Mouse (Mus musculus): ENCODE measurements at regions not wholly inside any gene's neighbourhood (a gene's known extent, or its start where the extent isn't known, plus 50 kb on each side); places are given as distances from the start of the nearest gene placed in this dataset.
"Not testable (repeated sequence)": the region's sequence is repeated elsewhere in the genome, so short reads cannot be mapped to it uniquely, and the experiment has no call there.

- Histone ChIP-seq H3K27me3 (ENCODE audit: control insufficient read depth, insufficient read depth, low read length) (no peaks in the 10 kb centered on the region), H3K27ac (ENCODE audit: control insufficient read depth, insufficient read depth, low read length) (no peak overlapping the region), H3K4me3 (ENCODE audit: control insufficient read depth, insufficient read depth, low read length) (no peak overlapping the region), H3K4me1 (replicated peaks; ENCODE audit: control insufficient read depth, insufficient read depth, low read length) (no peaks in the 10 kb centered on the region), H3K36me3 (ENCODE audit: control insufficient read depth, insufficient read depth, low read length) (no peaks in the 10 kb centered on the region)
- TF ChIP-seq POLR2A (IDR thresholded peaks at IDR 0.05; ENCODE audit: control insufficient read depth, extremely low read depth, insufficient read depth, low read length, poor library complexity) = no peak
- no peak for TF ChIP-seq CTCF (IDR thresholded peaks at IDR 0.05; ENCODE audit: borderline replicate concordance, control insufficient read depth, extremely low read depth, insufficient read depth, low read length, poor library complexity)
- 94% methylated on average over 2 of the region's 2 CpGs for WGBS
- no peak for DNase-seq
Observed at GRCm38 (mm10) chr8:40071131-40071530, 603.7 kb upstream of the Adam24 start.

GRCm38 (mm10) chr8:40080976-40081375 is 593.9 kb upstream of the Adam24 start:
- H3K36me3 ChIP-seq (ENCODE audit: control insufficient read depth, insufficient read depth, low read length); H3K4me1 ChIP-seq (replicated peaks; ENCODE audit: control insufficient read depth, insufficient read depth, low read length); H3K4me3 ChIP-seq (ENCODE audit: control insufficient read depth, insufficient read depth, low read length); DNase-seq; H3K27ac ChIP-seq (ENCODE audit: control insufficient read depth, insufficient read depth, low read length); H3K27me3 ChIP-seq (ENCODE audit: control insufficient read depth, insufficient read depth, low read length): not testable (repeated sequence)

GRCm38 (mm10) chr8:40084129-40084528 is 590.7 kb upstream of the Adam24 start:
- H3K27me3 ChIP-seq (ENCODE audit: control insufficient read depth, insufficient read depth, low read length) = no peaks in the 10 kb centered on the region
- H3K36me3 ChIP-seq (ENCODE audit: control insufficient read depth, insufficient read depth, low read length) = no peaks in the 10 kb centered on the region
- no peak for TF ChIP-seq CTCF (IDR thresholded peaks at IDR 0.05; ENCODE audit: borderline replicate concordance, control insufficient read depth, extremely low read depth, insufficient read depth, low read length, poor library complexity)
- no peak for TF ChIP-seq POLR2A (IDR thresholded peaks at IDR 0.05; ENCODE audit: control insufficient read depth, extremely low read depth, insufficient read depth, low read length, poor library complexity)
- no peaks in the 10 kb centered on the region for H3K4me1 ChIP-seq (replicated peaks; ENCODE audit: control insufficient read depth, insufficient read depth, low read length)
- no peak for DNase-seq
- H3K4me3 ChIP-seq (ENCODE audit: control insufficient read depth, insufficient read depth, low read length) = no peak overlapping the region
- WGBS = 86% methylated on average over 1 of the region's 1 CpGs
- no peak overlapping the region for H3K27ac ChIP-seq (ENCODE audit: control insufficient read depth, insufficient read depth, low read length)

GRCm38 (mm10) chr8:40089377-40089776 is 585.5 kb upstream of the Adam24 start:
- Histone ChIP-seq H3K27me3 (ENCODE audit: control insufficient read depth, insufficient read depth, low read length) (no peaks in the 10 kb centered on the region), H3K36me3 (ENCODE audit: control insufficient read depth, insufficient read depth, low read length) (no peaks in the 10 kb centered on the region), H3K4me1 (replicated peaks; ENCODE audit: control insufficient read depth, insufficient read depth, low read length) (no peaks in the 10 kb centered on the region), H3K4me3 (ENCODE audit: control insufficient read depth, insufficient read depth, low read length) (no peak overlapping the region), H3K27ac (ENCODE audit: control insufficient read depth, insufficient read depth, low read length) (no peak overlapping the region)
- no peak for TF ChIP-seq POLR2A (IDR thresholded peaks at IDR 0.05; ENCODE audit: control insufficient read depth, extremely low read depth, insufficient read depth, low read length, poor library complexity)
- no peak for TF ChIP-seq CTCF (IDR thresholded peaks at IDR 0.05; ENCODE audit: borderline replicate concordance, control insufficient read depth, extremely low read depth, insufficient read depth, low read length, poor library complexity)
- DNase-seq = no peak
- 93% methylated on average over 4 of the region's 4 CpGs for WGBS

- H3K4me1 ChIP-seq (replicated peaks; ENCODE audit: control insufficient read depth, insufficient read depth, low read length) = no peaks in the 10 kb centered on the region
- H3K27ac ChIP-seq (ENCODE audit: control insufficient read depth, insufficient read depth, low read length) = no peak overlapping the region
- H3K36me3 ChIP-seq (ENCODE audit: control insufficient read depth, insufficient read depth, low read length) = no peaks in the 10 kb centered on the region
- no peak for DNase-seq
- no peak for TF ChIP-seq POLR2A (IDR thresholded peaks at IDR 0.05; ENCODE audit: control insufficient read depth, extremely low read depth, insufficient read depth, low read length, poor library complexity)
- TF ChIP-seq CTCF (IDR thresholded peaks at IDR 0.05; ENCODE audit: borderline replicate concordance, control insufficient read depth, extremely low read depth, insufficient read depth, low read length, poor library complexity) = no peak
- 86% methylated on average over 3 of the region's 3 CpGs for WGBS
- no peak overlapping the region for H3K4me3 ChIP-seq (ENCODE audit: control insufficient read depth, insufficient read depth, low read length)
- H3K27me3 ChIP-seq (ENCODE audit: control insufficient read depth, insufficient read depth, low read length) = no peaks in the 10 kb centered on the region
Observed at GRCm38 (mm10) chr8:40124402-40124801, 550.5 kb upstream of the Adam24 start.

- WGBS = 91% methylated on average over 8 of the region's 8 CpGs
- H3K27me3 ChIP-seq (ENCODE audit: control insufficient read depth, insufficient read depth, low read length) = no peaks in the 10 kb centered on the region
- H3K4me3 ChIP-seq (ENCODE audit: control insufficient read depth, insufficient read depth, low read length) = no peak overlapping the region
- TF ChIP-seq CTCF (IDR thresholded peaks at IDR 0.05; ENCODE audit: borderline replicate concordance, control insufficient read depth, extremely low read depth, insufficient read depth, low read length, poor library complexity) = no peak
- no peak for TF ChIP-seq POLR2A (IDR thresholded peaks at IDR 0.05; ENCODE audit: control insufficient read depth, extremely low read depth, insufficient read depth, low read length, poor library complexity)
- H3K27ac ChIP-seq (ENCODE audit: control insufficient read depth, insufficient read depth, low read length) = no peak overlapping the region
- DNase-seq = no peak
- no peaks in the 10 kb centered on the region for H3K4me1 ChIP-seq (replicated peaks; ENCODE audit: control insufficient read depth, insufficient read depth, low read length)
- H3K36me3 ChIP-seq (ENCODE audit: control insufficient read depth, insufficient read depth, low read length) = no peaks in the 10 kb centered on the region
Observed at GRCm38 (mm10) chr8:40127141-40127540, 547.7 kb upstream of the Adam24 start.

GRCm38 (mm10) chr8:40132662-40133257 is 542.1 kb upstream of the Adam24 start:
- TF ChIP-seq CTCF (IDR thresholded peaks at IDR 0.05; ENCODE audit: borderline replicate concordance, control insufficient read depth, extremely low read depth, insufficient read depth, low read length, poor library complexity) (no peak), POLR2A (IDR thresholded peaks at IDR 0.05; ENCODE audit: control insufficient read depth, extremely low read depth, insufficient read depth, low read length, poor library complexity) (no peak)
- H3K27ac ChIP-seq (ENCODE audit: control insufficient read depth, insufficient read depth, low read length) = no peak overlapping the region
- no peak for DNase-seq
- no peak overlapping the region for H3K4me3 ChIP-seq (ENCODE audit: control insufficient read depth, insufficient read depth, low read length)
- no peaks in the 10 kb centered on the region for H3K4me1 ChIP-seq (replicated peaks; ENCODE audit: control insufficient read depth, insufficient read depth, low read length)
- no peaks in the 10 kb centered on the region for H3K27me3 ChIP-seq (ENCODE audit: control insufficient read depth, insufficient read depth, low read length)
- WGBS = 26% methylated on average over 9 of the region's 9 CpGs
- no peaks in the 10 kb centered on the region for H3K36me3 ChIP-seq (ENCODE audit: control insufficient read depth, insufficient read depth, low read length)

All from thymus, adult 2 months (tissue).